Mouse (Mus musculus): ENCODE results near the gene Haus2. TPM values are rescaled to one million over a fixed set of nuclear protein-coding genes. Genes with fewer than 3 reads are reported as not detected.

The Haus2 gene
- total RNA-seq, 4 experiments from 2014 or later, result 14.4 to 15.4 (median 14.9) TPM

Other genes with a start within 250 kb of the Haus2 start
- gene Ganc, start 205.5 kb upstream of the Haus2 start, total RNA-seq (2022), result 10 to 100 TPM; 41.0 to 49.5 (median 44.7) TPM
- gene Tmem87a, start 205.3 kb upstream of the Haus2 start, total RNA-seq (2022), result 10 to 100 TPM; 48.4 to 61.4 (median 53.4) TPM
- gene Capn3, start 153.4 kb upstream of the Haus2 start, total RNA-seq (2022), result under 1 TPM; 0.17 to 0.52 (median 0.30) TPM
- 100 to 1,000 TPM in 3 of 4 experiments, 10 to 100 TPM in 1; 98.6 to 120 (median 107) TPM for gene Zfp106, start 45.5 kb upstream of the Haus2 start, total RNA-seq (2022)
- 10 to 100 TPM; 54.4 to 73.3 (median 64.1) TPM for gene Snap23, start 41.7 kb upstream of the Haus2 start, total RNA-seq (2022)
- 10 to 100 TPM; 18.6 to 22.0 (median 21.5) TPM for gene Lrrc57, start 137 bp downstream of the Haus2 start, total RNA-seq (2022)
- 10 to 100 TPM; 15.8 to 28.3 (median 19.3) TPM for gene Stard9, start 19.7 kb downstream of the Haus2 start, total RNA-seq (2022)
- gene Cdan1, start 240.7 kb downstream of the Haus2 start, total RNA-seq (2022), result 10 to 100 TPM; 16.9 to 36.8 (median 26.0) TPM
- gene Ttbk2, start 241.2 kb downstream of the Haus2 start, total RNA-seq (2022), result 10 to 100 TPM; 12.5 to 21.0 (median 16.8) TPM